Mouse (Mus musculus) lung, postnatal 0 days (tissue): Measurements from ENCODE around the gene Hmgn2. TPM values are rescaled to one million over a fixed set of nuclear protein-coding genes. Genes with fewer than 3 reads are reported as not detected.
A peak's percentile ranks its signal among the peaks of the same experiment; 100 is the strongest.

Experiments used
- ATAC-seq: fragments of 200-750 bp; cut with Nextera tagmentation; 2 replicates; pipeline ENCODE4 v1.8.0; 2017; ENCODE audit warnings: moderate library complexity
- DNase-seq: peaks from one replicate; pipeline ENCODE4 v3.0.0-alpha.2; 2016; ENCODE audit warnings: low spot score
- H3K27ac ChIP-seq: fragments of 300-500 bp; sonication (generic); 2 replicates; pipeline ENCODE4 v1.5.1; 2014; ENCODE audit warnings: antibody characterized with exemption, mild to moderate bottlenecking, low read length, mixed read lengths
- H3K27me3 ChIP-seq: fragments of 300-500 bp; sonication (generic); replicated peaks from 2 replicates; pipeline ENCODE4 v1.6.1; 2014; ENCODE audit warnings: low read length, mixed read lengths; ENCODE audit not compliant: insufficient read depth
- H3K36me3 ChIP-seq: fragments of 300-500 bp; sonication (generic); 2 replicates; pipeline ENCODE4 v1.6.1; 2014; ENCODE audit warnings: low read length, mixed read lengths; ENCODE audit not compliant: insufficient read depth
- H3K4me1 ChIP-seq: fragments of 300-500 bp; sonication (generic); 2 replicates; pipeline ENCODE4 v1.6.1; 2014; ENCODE audit warnings: antibody characterized with exemption, low read depth, low read length, mixed read lengths; ENCODE audit not compliant: insufficient read depth
- H3K4me2 ChIP-seq: fragments of 300-500 bp; sonication (generic); replicated peaks from 2 replicates; pipeline ENCODE4 v1.6.1; 2014; ENCODE audit warnings: low read depth, mild to moderate bottlenecking, low read length, moderate library complexity, mixed read lengths
- H3K4me3 ChIP-seq: fragments of 300-500 bp; sonication (generic); 2 replicates; pipeline ENCODE4 v1.5.1; 2014; ENCODE audit warnings: low read depth, low read length
- H3K9ac ChIP-seq: fragments of 300-500 bp; sonication (generic); replicated peaks from 2 replicates; pipeline ENCODE4 v1.6.1; 2014; ENCODE audit warnings: low read depth, mild to moderate bottlenecking
- H3K9me3 ChIP-seq: fragments of 300-500 bp; sonication (generic); 2 replicates; pipeline ENCODE4 v1.6.1; 2016; ENCODE audit warnings: low read length, mixed read lengths
- CTCF ChIP-seq: IDR thresholded peaks from 2 replicates; pipeline ENCODE4 v1.5.1; 2016; ENCODE audit warnings: antibody characterized with exemption, mild to moderate bottlenecking
- EP300 ChIP-seq: IDR thresholded peaks from 2 replicates; pipeline ENCODE4 v1.6.1; 2016; ENCODE audit warnings: antibody characterized with exemption, mild to moderate bottlenecking, control low read depth
- WGBS: fragments of 180-500 bp; shearing (Covaris S2); extraction: QIAGEN DNeasy Blood & Tissue Kit; methylation state at CpG from one replicate; pipeline ENCODE4 v1.1.7; 2014; 5-methylcytosine and 5-hydroxymethylcytosine counted together
- polyA plus RNA-seq: library from polyadenylated mRNA; unstranded; fragments of >200 nt; fragmentation: Nextera tagmentation; extraction: Ambion mirVana; gene quantifications from 2 replicates; pipeline ENCODE4 v1.2.1, GENCODE M21; 2015

Gene Hmgn2
- polyA plus RNA-seq, 1 experiment from 2014 or later = 456 TPM

GRCm38 (mm10) chr4:133938077-133938476 is 30.4 kb downstream of the Hmgn2 start:
- no peak for DNase-seq
- H3K36me3 ChIP-seq = no peaks in the 10 kb centered on the region
- H3K4me1 ChIP-seq = no peaks in the 10 kb centered on the region
- WGBS = 46% methylated on average over 2 of the region's 2 CpGs
- no peak overlapping the region for H3K9ac ChIP-seq
- ATAC-seq = no peak
- no peaks in the 10 kb centered on the region for H3K9me3 ChIP-seq
- H3K4me3 ChIP-seq = no peak overlapping the region
- H3K27me3 ChIP-seq = no peaks in the 10 kb centered on the region
- no peak overlapping the region for H3K27ac ChIP-seq
- TF ChIP-seq EP300 = no peak
- TF ChIP-seq CTCF = no peak
- H3K4me2 ChIP-seq = no peak overlapping the region

GRCm38 (mm10) chr4:133931785-133932184 is 36.7 kb downstream of the Hmgn2 start:
- Histone ChIP-seq H3K9me3 (no peaks in the 10 kb centered on the region), H3K4me2 (no peak overlapping the region)
- DNase-seq = no peak

DNA sequence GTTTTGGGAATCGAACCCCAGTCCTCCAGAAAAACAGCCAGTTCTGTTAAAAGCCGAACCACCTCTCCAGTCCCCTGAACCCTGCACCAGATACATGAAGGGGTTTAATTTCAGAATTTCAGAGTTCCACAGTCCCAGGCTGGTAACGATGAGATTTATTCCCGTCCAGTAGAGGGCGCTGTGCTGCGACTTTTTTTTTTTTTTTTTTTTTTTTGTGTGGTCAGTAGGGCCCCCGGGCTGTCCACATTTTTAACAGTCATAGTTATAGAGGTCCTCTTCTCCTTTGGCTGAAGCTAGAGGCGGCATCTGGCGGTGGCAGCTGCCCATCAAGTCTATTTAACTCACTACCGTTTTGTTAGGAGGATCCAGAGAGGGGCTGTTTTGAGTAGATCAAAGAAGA is 37.1 kb downstream of the Hmgn2 start:
- Histone ChIP-seq H3K4me3 (no peak overlapping the region), H3K4me2 (no peak overlapping the region), H3K9me3 (no peaks in the 10 kb centered on the region), H3K27me3 (no peaks in the 10 kb centered on the region), H3K27ac (no peak overlapping the region), H3K36me3 (no peaks in the 10 kb centered on the region), H3K4me1 (no peaks in the 10 kb centered on the region), H3K9ac (no peak overlapping the region)
- TF ChIP-seq EP300 (no peak), CTCF (peak; percentile 71)
- ATAC-seq (no peak), DNase-seq (peak; percentile 39)
- WGBS = 17% methylated on average over 10 of the region's 10 CpGs

More at GRCm38 (mm10) chr4:133931785-133932184, 36.7 kb downstream of the Hmgn2 start:
- Histone ChIP-seq H3K4me1 (no peaks in the 10 kb centered on the region), H3K27ac (no peak overlapping the region), H3K36me3 (no peaks in the 10 kb centered on the region), H3K4me3 (no peak overlapping the region), H3K9ac (no peak overlapping the region), H3K27me3 (no peaks in the 10 kb centered on the region)
- WGBS = 80% methylated on average over 3 of the region's 3 CpGs
- TF ChIP-seq EP300 (no peak), CTCF (no peak)
- no peak for ATAC-seq

DNA sequence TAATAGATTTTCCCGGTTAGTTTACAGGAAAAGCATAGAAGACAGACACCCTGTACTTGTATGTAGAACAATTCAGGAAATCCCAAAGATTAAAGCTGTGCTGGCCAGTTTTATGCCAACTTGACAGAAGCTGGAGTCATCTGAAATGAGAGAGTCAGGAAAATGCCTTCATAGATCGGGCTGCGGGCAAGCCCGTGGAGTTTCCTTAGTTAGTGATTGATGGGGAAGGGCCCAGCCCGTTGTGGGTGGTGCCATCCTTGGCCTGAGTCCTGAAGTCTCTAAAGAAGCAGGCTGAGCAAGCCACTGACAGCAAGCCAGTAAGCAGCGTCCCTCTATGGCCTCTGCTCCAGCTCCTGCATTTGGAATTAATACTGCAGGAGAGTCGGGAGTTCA is 39.2 kb downstream of the Hmgn2 start:
- H3K9me3 ChIP-seq = no peaks in the 10 kb centered on the region
- no peaks in the 10 kb centered on the region for H3K4me1 ChIP-seq
- ATAC-seq (peak; percentile 80), DNase-seq (peak; percentile 62)
- WGBS = 14% methylated on average over 7 of the region's 7 CpGs
- no peaks in the 10 kb centered on the region for H3K36me3 ChIP-seq
- H3K9ac ChIP-seq = no peak overlapping the region
- no peak overlapping the region for H3K4me3 ChIP-seq
- H3K27ac ChIP-seq = peak overlapping the region; percentile 77
- no peak overlapping the region for H3K4me2 ChIP-seq
- peak; percentile 89 for TF ChIP-seq EP300
- TF ChIP-seq CTCF = no peak
- H3K27me3 ChIP-seq = no peaks in the 10 kb centered on the region

- Histone ChIP-seq H3K9me3 (no peaks in the 10 kb centered on the region), H3K36me3 (no peaks in the 10 kb centered on the region), H3K27me3 (no peaks in the 10 kb centered on the region), H3K9ac (no peak overlapping the region), H3K4me2 (no peak overlapping the region), H3K4me3 (no peak overlapping the region), H3K4me1 (no peaks in the 10 kb centered on the region), H3K27ac (peak overlapping the region; percentile 77)
- 28% methylated on average over 15 of the region's 15 CpGs for WGBS
- TF ChIP-seq CTCF = no peak
- TF ChIP-seq EP300 = no peak
- DNase-seq = peak; percentile 71
- peak; percentile 81 for ATAC-seq
Measured at GRCm38 (mm10) chr4:133928576-133929277, 39.7 kb downstream of the Hmgn2 start.

GRCm38 (mm10) chr4:133925204-133925603 is 43.2 kb downstream of the Hmgn2 start:
- Histone ChIP-seq H3K9me3 (no peaks in the 10 kb centered on the region), H3K36me3 (no peaks in the 10 kb centered on the region), H3K9ac (no peak overlapping the region), H3K4me1 (no peaks in the 10 kb centered on the region), H3K27me3 (no peaks in the 10 kb centered on the region), H3K4me3 (no peak overlapping the region), H3K27ac (no peak overlapping the region), H3K4me2 (no peak overlapping the region)
- ATAC-seq = peak; percentile 46; the same call in 1 of the 2 replicates
- TF ChIP-seq EP300 (peak; percentile 92), CTCF (no peak)
- DNase-seq = peak; percentile 36
- WGBS = 38% methylated on average over 4 of the region's 4 CpGs
